Mouse (Mus musculus) c-Kit-positive CD71-positive TER-119-negative erythroid progenitor cells, embryonic 14.5 days (primary cell): Measurements from ENCODE around the gene Sgsm3.

Experiments
- DNase-seq: peaks from one replicate; pipeline ENCODE4 v3.0.0-alpha.2; 2013; ENCODE audit warnings: low read depth

Gene Sgsm3

GRCm38 (mm10) chr15:81027378-81028173 lies 50.0 kb downstream of the Sgsm3 start:
- DNase-seq: peak; percentile 87

- no peak for DNase-seq
Measured at GRCm38 (mm10) chr15:81030891-81031425, 53.4 kb downstream of the Sgsm3 start.

DNA sequence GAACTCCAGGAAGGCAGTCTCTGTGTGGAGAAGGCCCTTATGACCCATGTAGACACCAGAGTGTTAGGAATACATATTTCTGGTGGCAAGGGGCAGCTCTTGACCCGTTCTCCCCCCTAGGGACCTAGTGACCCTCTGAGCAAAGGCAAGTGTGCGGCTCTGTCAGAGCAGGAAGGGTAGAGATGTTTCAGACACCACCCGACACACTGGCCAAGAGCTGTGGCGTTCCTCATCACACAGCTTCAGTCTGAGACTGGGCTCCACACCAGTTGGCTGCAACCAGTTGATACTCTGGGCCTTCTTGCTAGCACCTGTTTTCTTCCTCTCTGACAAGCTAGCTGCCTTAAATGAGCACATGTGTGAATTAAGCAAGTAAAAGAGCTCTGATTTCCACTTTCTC lies 54.0 kb downstream of the Sgsm3 start:
- no peak for DNase-seq

DNA sequence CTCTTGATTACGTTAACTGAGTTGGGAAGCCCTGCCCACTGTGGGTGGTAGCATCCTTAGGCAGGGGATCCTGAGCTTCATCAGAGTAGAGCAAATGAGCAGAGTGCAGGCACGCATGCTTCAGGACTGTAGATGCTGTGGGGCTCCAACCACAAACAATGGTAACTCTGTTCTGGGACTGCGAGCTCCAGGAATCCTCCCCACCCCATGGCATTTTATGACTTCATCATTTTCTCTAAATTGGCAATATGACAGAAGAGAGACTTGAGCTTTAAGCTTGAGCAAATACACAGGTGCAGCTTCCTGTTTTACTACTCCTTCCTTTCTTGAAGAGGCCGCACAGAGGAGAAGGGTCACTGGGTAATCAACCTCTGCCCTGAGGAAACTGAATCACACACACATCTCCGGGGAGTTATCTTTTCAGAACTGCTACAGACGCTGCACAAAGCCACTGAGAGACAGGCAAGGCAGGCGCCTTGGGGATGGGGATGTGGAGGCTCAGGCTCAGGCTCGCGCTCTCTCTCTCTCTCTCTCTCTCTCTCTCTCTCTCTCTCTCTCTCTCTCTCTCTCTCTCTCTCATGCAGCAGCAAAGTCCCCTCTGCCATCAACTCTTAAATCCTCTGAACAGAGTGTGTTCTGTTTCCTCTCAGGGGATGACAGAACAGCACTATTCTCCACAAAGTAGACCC lies 55.5 kb downstream of the Sgsm3 start:
- no peak for DNase-seq

DNA sequence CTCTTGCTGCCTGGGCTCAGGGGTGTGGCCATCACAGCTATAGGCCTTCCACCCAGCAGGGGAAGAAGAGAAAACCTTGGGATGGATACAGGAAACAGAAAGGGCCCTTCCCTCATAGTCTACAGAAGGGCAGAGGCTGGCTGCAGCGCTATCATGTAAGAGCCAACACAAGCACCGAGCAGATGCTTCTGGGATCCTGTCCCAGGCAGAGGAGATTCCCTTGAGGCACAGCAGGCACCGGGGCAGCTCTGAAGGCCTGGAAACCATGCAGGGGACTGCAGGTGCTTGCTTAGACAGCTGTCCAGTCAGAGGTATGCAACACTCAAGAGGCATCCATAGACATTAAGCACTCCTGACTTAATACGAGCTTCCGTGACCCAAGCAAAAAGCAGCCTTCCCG lies 56.6 kb downstream of the Sgsm3 start:
- DNase-seq: no peak

DNA sequence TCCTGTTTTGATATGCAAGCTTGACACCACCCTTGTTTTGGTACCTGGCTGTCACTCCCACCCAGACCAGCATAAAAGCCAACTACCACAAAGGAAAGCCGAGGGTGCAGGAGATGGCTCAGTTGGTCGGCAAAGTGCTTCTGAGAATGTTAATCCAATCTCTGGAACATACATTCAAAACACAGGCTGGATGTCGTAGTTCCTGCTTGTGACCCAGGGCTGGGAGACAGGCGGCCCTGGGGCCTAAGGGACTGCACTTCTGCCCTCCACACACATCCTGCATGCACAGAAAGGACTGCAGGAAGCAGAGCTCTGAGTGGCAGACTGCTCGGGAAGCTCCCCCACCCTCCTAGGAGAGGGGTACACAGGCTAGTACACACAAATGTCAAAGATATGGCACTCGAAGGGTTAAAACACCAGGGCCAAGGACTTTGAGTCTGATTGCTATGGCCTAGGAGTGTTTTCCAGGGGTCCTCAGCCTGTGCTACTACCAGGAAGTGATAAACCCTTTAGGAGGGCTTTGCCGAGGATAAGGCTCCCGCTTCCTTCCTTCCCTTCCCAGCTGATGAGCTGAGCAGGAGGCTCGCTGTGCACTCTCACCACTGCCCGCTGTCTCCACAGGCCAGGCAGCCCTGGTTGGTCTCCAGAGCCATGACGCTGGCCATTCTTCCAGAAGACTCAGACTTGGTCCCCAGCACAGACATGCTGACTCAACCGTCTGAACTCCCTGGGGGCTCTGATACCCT lies 58.0 kb downstream of the Sgsm3 start:
- DNase-seq: no peak

- DNase-seq: no peak
Measured at GRCm38 (mm10) chr15:81038419-81038818, 60.9 kb downstream of the Sgsm3 start.

GRCm38 (mm10) chr15:81041767-81042166 lies 64.2 kb downstream of the Sgsm3 start:
- DNase-seq: no peak

GRCm38 (mm10) chr15:81042276-81042931 lies 64.8 kb downstream of the Sgsm3 start:
- DNase-seq: no peak

DNA sequence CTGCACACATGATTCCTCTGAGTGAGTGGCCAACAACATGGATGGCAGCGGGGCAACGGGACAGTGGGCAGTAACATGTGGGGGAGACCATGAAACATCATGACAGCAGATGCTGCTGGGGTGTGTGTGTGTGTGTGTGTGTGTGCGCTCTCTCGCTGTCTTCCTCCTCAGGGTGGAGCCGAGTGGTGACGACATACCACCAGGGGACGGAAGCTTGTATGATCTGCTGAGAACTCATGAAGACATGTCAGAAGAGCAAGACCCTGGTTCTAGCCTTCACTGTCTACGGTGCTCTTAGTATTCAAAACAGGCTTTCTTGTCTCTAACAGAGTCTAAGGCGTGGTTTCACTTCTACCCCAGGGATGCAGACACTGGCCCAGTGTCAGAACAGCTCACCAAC lies 66.9 kb downstream of the Sgsm3 start:
- DNase-seq: no peak

DNA sequence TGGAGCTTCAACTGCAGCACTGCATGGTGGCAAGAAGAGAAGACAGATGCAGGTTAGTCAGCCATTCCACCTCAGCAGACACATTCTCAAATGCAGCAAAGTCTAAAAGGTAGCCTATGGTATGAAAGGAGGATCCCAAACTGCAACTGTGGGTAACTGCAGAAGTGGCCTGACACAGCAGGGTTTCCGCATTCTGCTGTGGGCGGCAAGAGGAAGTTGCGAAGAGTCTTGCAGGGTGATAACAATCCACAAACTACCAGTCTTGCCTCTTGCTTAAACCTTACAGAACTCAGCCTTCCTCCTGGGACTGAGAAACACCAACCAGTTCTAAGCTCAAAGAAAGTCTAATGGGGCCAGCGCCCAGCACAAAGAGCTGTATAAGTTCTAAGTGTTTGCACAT lies 67.8 kb downstream of the Sgsm3 start:
- no peak for DNase-seq

DNA sequence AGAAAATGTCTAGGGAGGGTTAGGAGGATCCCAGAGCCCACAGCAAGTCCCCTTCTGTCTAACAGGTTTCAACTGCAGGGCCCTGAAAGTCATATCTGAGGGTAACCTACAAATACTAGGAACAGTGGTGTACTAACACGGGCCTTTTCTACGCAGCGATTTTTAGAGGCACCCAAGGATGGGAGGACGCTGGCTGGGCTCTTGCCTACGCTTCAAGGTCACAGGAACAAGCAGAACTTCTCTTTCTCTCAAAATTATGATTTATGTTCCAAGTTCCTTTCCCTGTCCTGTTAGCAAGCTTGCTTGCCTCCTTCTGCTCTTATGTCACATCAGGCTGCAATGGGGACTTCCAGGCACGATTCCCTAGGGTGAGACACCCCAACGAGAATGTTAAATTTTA lies 68.5 kb downstream of the Sgsm3 start:
- DNase-seq: no peak

GRCm38 (mm10) chr15:81047497-81047896 lies 69.9 kb downstream of the Sgsm3 start:
- DNase-seq: peak; percentile 67

- DNase-seq: peak; percentile 45
Measured at GRCm38 (mm10) chr15:81049401-81050053, 72.0 kb downstream of the Sgsm3 start.

DNA sequence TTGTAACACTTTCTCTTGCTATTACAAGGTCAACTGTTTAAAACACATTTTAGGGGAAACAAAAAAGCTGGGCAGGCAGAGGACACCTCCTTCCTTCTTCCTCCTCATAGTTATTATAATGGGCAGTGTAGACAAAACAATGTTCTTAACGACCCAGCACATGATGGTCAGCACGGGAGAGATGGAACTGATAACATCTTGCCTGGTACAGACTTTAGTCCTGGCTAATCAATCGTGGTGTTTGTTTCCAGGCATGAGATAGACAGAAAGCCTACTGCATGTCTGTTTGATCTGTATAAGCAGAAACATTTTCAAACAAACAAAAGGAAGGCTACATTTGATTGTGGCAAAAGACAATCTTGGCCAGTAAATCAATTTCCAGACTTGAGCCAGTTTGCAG lies 72.9 kb downstream of the Sgsm3 start:
- DNase-seq: no peak

DNA sequence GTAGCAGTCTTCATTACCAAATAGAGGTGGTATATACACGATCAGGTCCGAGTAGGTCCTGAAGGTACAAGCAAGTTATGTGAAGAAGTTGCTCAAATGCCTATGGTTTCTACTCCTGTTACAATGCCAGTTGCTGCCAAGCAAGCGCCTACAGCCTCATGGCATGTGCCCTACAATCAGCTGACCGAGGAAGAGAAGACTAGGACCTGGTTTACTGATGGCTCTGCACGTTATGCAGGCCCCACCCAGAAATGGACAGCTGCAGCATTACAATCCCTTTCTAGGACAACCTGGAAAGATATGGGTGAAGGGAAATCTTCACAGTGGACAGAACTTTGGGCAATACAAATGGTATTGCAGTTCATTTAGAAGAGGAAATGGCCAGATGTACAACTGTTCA lies 74.9 kb downstream of the Sgsm3 start:
- no peak for DNase-seq

GRCm38 (mm10) chr15:81055488-81055887 lies 77.9 kb downstream of the Sgsm3 start:
- DNase-seq: no peak

- DNase-seq: no peak
Measured at GRCm38 (mm10) chr15:81057736-81058135, 80.2 kb downstream of the Sgsm3 start.

DNA sequence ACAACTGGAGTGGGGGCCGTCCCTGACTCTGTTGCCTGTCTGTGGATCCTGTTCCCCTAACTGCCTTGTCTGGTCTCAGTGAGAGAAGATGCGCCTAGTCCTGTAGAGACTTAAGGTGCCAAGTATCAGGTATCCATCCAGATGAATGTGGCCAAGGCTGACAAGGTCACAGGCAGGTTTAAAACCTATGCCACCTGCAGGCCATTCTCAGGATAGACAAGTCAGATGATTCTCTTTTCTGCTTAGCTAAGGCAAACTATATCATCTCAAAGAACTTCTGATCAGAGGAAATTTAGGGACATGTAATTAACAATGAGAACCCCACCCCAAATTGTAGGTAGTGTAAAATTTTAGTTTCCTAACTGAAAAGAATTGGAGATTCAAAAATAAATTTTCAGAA lies 83.4 kb downstream of the Sgsm3 start:
- DNase-seq: no peak
